Mouse (Mus musculus) mesoderm, embryonic 11.5 days (tissue): ENCODE data around the gene Lyl1.
"Not testable (repeated sequence)": the region's sequence is repeated elsewhere in the genome, so short reads cannot be mapped to it uniquely, and the experiment has no call there.

Experiments used
- DNase-seq: peaks from one replicate; pipeline ENCODE4 v3.0.0-alpha.2; 2012; ENCODE audit warnings: low read depth, low spot score

Gene Lyl1

GRCm38 (mm10) chr8:84668731-84669485, 32.3 kb upstream of the Lyl1 start:
- no peak for DNase-seq

GRCm38 (mm10) chr8:84670295-84671006, 30.8 kb upstream of the Lyl1 start:
- not testable (repeated sequence) for DNase-seq

- no peak for DNase-seq
Observed at GRCm38 (mm10) chr8:84677305-84677704, 24.0 kb upstream of the Lyl1 start.

GRCm38 (mm10) chr8:84681476-84681875, 19.8 kb upstream of the Lyl1 start:
- no peak for DNase-seq

- no peak for DNase-seq
Observed at GRCm38 (mm10) chr8:84682257-84682656, 19.0 kb upstream of the Lyl1 start.

GRCm38 (mm10) chr8:84684537-84684936, 16.7 kb upstream of the Lyl1 start:
- no peak for DNase-seq

- DNase-seq = peak; percentile 23
Observed at GRCm38 (mm10) chr8:84686191-84687002, 14.9 kb upstream of the Lyl1 start, which contains the start of gene Trmt1. Trmt1 (plus strand) TSS chr8:84686307.

- peak; percentile 63 for DNase-seq
Observed at GRCm38 (mm10) chr8:84687003-84687704, 14.1 kb upstream of the Lyl1 start.

- DNase-seq = peak; percentile 91
Observed at GRCm38 (mm10) chr8:84687705-84688100, 13.6 kb upstream of the Lyl1 start, which contains the start of gene Nacc1. Nacc1 (minus strand) TSS chr8:84687862.

GRCm38 (mm10) chr8:84689091-84689915, 12.0 kb upstream of the Lyl1 start:
- peak; percentile 87 for DNase-seq

GRCm38 (mm10) chr8:84693332-84693731, 7.9 kb upstream of the Lyl1 start:
- no peak for DNase-seq

- no peak for DNase-seq
Observed at GRCm38 (mm10) chr8:84695140-84695539, 6.1 kb upstream of the Lyl1 start.

- no peak for DNase-seq
Observed at GRCm38 (mm10) chr8:84697166-84698130, 3.8 kb upstream of the Lyl1 start.

GRCm38 (mm10) chr8:84698288-84698687, 3.0 kb upstream of the Lyl1 start:
- no peak for DNase-seq

- no peak for DNase-seq
Observed at GRCm38 (mm10) chr8:84698929-84699401, 2.3 kb upstream of the Lyl1 start.

GRCm38 (mm10) chr8:84699861-84700322, 1.4 kb upstream of the Lyl1 start:
- peak; percentile 60 for DNase-seq

- no peak for DNase-seq
Observed at GRCm38 (mm10) chr8:84700526-84700925, 731 bp upstream of the Lyl1 start.

GRCm38 (mm10) chr8:84702561-84702960, 1.3 kb downstream of the Lyl1 start:
- no peak for DNase-seq

- no peak for DNase-seq
Observed at GRCm38 (mm10) chr8:84702963-84703465, 1.8 kb downstream of the Lyl1 start.
